Mouse (Mus musculus): ENCODE measurements around the gene Hspg2.
A peak's percentile ranks its signal among the peaks of the same experiment; 100 is the strongest.

Hspg2 gene

GRCm38 (mm10) chr4:137461217-137461616 is 7.4 kb upstream of the Hspg2 start:
- no peak for DNase-seq (ENCODE audit: low spot score in 2 of 2)

GRCm38 (mm10) chr4:137461981-137462690 is 6.4 kb upstream of the Hspg2 start:
- DNase-seq (ENCODE audit: low spot score in 2 of 2): no peak

DNA sequence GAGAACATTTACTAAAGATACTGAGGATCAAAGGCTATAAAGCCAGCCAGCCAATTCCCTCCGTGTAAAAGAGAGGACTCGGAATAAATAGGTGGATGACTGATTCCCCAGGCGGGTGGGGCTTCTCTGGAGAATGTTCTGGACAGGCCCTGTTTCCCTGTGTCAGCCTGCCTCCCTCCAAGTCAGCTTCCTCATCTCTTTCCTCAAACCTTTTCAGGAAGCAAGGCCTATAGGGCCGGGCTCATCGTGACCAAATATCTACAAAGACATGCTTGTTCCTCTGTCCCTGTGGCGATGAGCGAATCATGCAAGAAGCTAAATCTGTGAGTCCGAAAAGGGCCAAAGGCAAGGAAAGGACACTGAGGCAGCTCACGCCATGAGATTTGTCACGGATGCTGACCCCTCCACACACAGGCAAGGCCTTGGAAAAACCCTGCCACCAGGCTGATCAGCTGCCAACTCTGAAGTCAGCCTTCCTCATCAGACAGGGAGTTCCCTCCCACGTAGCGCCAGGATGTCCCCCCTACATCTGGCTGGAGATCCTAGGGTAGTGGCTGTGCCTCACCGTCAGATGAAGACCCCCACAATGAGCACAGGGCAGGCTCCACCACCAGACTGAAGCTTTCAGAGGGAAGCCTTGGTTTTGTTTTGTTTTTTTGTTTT is 3.3 kb upstream of the Hspg2 start:
- no peak for DNase-seq (ENCODE audit: low spot score in 2 of 2)

- no peak for DNase-seq (ENCODE audit: low spot score in 2 of 2)
Measured at GRCm38 (mm10) chr4:137466991-137467390, 1.6 kb upstream of the Hspg2 start.

DNA sequence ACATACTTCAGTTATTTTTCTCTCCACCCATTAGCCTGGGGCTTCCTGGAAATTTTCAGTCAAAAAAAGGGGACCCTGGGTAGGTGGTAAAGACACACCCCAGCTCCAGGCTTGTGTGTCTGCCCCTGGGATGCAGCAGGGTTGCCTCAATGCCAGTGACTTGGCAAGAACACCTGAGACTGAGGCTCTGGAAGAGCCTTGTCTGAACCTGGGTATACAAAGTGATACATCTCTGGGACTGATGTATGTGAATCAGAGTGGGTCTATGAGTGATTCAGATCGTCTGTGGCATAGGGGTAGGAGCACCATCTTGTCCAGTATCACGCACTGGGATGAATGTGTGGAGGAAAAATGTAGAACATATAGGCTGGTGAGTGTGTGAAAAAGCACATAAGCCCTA is 1.0 kb upstream of the Hspg2 start:
- no peak for DNase-seq (ENCODE audit: low spot score in 2 of 2)

DNA sequence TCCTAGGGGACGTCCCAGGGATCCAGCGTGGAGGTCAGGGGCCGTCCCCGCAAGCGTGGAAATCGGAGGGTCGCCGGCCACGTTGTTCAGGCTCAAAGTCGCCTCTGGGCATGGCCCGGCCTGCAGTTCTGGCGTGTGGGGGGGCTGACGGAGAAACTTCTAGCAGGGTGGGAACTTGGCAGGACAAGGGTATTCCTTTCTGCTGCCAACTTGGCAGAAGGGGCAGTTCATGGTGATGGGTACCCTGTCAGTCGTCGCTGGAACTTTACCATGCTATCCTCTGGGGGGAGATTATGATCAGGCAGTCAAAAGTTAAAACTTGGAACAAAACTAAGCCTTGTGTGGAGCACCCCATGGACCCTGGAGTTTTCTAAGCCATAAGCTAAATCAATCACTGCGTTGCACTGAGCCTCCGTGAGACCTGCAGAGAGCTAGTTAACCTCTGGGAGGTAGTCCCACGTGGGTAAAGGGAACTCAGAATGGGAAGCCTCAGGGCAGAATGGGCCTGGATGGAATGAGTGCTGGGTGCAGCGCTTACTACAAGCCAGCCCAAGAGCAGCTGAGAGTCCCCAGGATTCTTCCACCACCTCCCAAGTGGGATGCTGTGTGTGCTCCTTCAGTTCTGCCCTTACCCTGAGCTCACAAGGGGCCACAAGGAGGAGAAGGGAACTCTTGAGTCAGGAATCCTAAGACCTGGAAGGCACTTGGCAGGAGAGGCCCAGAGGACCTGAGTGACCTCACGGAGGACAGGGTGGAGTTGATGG is 694 bp downstream of the Hspg2 start:
- no peak for DNase-seq (ENCODE audit: low spot score in 2 of 2)

DNA sequence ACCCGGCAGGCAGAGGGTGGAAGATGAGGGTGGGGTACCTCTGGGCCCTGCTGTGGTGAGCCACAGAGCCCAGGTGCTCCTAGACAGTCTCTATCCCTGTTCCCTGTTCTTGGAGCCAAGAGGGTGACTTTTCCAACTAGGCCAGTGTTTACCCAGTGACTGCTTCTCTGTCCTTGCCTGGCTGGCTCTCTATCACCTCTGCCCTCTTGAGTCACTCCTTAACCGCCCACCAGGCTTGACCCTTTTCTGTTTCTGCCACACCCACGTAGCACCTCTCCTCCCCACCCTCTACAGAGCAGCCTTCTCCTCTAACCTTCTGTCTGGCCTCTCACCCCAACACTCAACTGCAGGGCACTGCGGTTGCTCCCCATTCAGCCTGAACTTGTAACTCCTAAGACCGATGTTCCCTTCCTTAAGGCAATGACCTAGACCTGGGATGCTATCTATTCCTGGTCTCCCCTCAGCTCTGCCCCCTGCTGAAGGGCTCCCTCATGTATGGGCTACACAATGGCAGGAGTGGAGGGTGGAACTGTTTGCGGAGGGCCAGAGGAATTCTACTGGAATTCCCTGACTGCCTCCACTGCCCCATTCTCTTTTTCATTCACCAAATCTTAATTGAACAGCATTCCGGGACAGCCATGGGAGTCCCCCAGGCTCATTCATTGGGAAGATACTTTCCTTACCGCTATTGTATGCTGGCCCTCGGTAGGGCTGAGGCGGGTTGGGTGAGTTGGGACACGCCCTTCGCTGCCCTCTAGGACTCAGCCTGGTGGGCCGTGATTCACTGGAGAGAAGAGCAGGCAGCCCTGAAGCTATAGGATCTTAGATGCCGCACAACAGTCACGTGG is 1.5 kb downstream of the Hspg2 start:
- DNase-seq (ENCODE audit: low spot score in 2 of 2): no peak

GRCm38 (mm10) chr4:137470701-137471317 is 2.2 kb downstream of the Hspg2 start:
- no peak for DNase-seq (ENCODE audit: low spot score in 2 of 2)

DNA sequence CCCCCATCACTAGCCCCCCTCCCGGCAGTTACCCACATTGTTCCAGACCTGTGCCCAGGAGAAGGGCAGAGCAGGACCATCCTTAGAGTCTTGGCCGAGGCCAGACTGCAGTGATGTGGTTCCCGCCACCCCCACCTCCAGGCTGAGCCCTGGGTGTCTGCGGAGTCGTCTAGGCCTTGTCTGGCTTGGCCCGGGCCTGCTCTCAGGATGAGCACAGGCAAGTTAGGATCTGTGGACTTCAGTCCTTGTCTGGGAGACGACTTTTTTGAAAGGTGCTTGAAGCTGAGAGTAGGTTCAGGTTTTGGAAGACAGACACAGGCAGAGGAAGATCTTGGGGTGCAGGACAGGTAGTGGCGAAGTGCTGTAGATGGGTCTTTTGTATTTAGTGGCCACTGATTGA is 2.8 kb downstream of the Hspg2 start:
- no peak for DNase-seq (ENCODE audit: low spot score in 2 of 2)

GRCm38 (mm10) chr4:137473240-137473639 is 4.7 kb downstream of the Hspg2 start:
- no peak for DNase-seq (ENCODE audit: low spot score in 2 of 2)

- no peak for DNase-seq (ENCODE audit: low spot score in 2 of 2)
Measured at GRCm38 (mm10) chr4:137473701-137474388, 5.3 kb downstream of the Hspg2 start.

- DNase-seq (ENCODE audit: low spot score in 2 of 2): no peak
Measured at GRCm38 (mm10) chr4:137474694-137475093, 6.1 kb downstream of the Hspg2 start.

DNA sequence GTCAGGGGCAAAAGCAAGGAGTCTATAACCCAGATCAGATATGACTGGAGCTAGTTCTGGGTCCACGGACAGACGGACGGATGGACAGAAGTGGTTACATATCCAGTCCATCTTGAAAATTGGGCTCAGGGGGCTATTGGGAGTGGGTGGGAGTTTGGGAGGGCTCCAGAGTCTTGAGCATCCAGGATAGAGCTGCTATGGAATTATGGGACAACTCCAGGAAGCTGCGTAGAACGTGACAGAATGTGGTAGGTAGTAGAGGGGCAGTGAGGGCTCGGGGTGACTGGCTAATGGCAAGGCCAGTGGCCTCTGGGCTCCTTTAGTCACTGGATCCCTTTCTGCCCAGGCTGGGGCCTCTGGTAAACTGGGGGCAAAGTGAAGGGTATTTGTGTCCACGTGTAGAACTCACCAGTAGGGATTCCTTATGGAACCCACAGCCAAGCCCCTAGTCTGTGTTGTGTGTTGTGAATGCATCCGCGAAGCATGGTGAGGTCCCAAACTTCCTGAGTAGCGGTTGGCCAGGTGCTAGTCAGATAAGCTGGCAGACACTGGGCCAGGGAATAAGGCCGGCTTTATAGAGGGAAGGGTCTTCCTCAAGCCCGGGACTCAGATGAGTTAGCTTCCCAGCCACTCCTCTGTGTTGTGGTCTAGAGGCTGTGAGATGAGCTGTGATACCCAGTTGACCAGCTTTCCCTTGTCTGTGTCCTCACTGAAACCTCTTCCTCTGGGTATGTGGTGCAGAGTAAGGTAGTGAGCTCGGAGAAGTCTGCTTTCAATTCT is 6.9 kb downstream of the Hspg2 start:
- DNase-seq (ENCODE audit: low spot score in 2 of 2): no peak

GRCm38 (mm10) chr4:137476065-137476760 is 7.6 kb downstream of the Hspg2 start:
- DNase-seq (ENCODE audit: low spot score in 2 of 2): peak; percentile 15 to 17

DNA sequence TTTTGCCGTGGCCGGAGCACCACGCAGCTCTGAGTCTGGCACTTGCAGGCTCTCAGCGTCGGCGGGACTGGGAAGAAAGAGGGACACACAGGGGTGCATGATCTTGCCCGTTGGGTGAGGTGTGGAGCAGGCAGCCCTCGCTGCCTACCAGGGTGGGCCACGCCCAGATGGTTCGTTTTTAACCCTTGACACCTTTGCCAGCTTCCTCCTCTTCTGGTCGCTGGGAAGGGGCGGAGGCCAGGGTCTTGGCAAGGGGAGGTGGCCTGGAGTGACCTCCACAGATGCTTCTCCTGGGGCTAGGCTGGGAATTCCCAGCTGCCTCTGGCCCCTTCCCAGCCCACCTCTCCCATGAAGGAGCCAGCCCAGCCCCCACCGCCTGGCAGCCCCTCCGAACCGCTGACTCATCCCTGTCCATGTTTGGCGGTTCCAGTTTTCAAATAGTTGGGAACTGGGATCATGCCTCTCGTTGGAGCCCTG is 8.2 kb downstream of the Hspg2 start:
- no peak for DNase-seq (ENCODE audit: low spot score in 2 of 2)

DNA sequence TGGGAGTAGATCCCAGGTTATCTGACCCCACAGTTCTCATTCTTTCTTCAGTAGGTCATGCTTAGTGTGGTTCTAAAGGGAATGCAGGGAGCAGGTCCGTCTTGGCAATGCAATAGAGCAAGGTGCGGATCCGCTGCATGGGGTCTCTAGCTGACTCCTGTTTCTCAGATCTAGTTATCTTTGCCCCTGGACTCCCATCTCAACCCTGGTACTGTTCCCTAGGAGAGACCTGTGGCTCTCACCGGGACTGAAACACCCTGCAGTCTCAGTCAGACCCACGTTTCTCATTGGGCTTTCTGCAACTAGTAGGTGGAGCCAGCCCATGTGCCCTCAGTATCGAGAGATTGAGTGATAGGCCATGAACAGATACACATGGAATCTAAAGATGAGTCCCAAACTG is 9.0 kb downstream of the Hspg2 start:
- no peak for DNase-seq (ENCODE audit: low spot score in 2 of 2)

GRCm38 (mm10) chr4:137478306-137478705 is 9.7 kb downstream of the Hspg2 start:
- no peak for DNase-seq (ENCODE audit: low spot score in 2 of 2)

GRCm38 (mm10) chr4:137479757-137480156 is 11.2 kb downstream of the Hspg2 start:
- DNase-seq (ENCODE audit: low spot score in 2 of 2): no peak
